Mouse (Mus musculus): ENCODE results near the gene Il1r1.

The Il1r1 gene

GRCm38 (mm10) chr1:40224539-40225284, at the start of gene Il1r1:
Il1r1 (plus strand) TSS chr1:40225080.
- DNase-seq, result peak; percentile 4 to 7

GRCm38 (mm10) chr1:40175123-40175522, 49.8 kb upstream of the Il1r1 start:
- DNase-seq, result no peak

GRCm38 (mm10) chr1:40175797-40176196, 49.1 kb upstream of the Il1r1 start:
- DNase-seq, result no peak

- no peak for DNase-seq
These were observed 45.8 kb upstream of the Il1r1 start for GRCm38 (mm10) chr1:40179031-40179430.

GRCm38 (mm10) chr1:40179493-40179892, 45.4 kb upstream of the Il1r1 start:
- DNase-seq, result no peak

- DNase-seq, result peak; percentile 26 to 60
These were observed 44.0 kb upstream of the Il1r1 start for GRCm38 (mm10) chr1:40180861-40181260.

- DNase-seq, result no peak
These were observed 43.2 kb upstream of the Il1r1 start for GRCm38 (mm10) chr1:40181716-40182115.

- no peak for DNase-seq
These were observed 41.5 kb upstream of the Il1r1 start for GRCm38 (mm10) chr1:40183410-40183809.

- peak in 1 of 2 experiments; percentile 5 for DNase-seq
These were observed 36.9 kb upstream of the Il1r1 start for GRCm38 (mm10) chr1:40187961-40188360.

GRCm38 (mm10) chr1:40190025-40190424, 34.9 kb upstream of the Il1r1 start:
- DNase-seq, result no peak

- DNase-seq, result no peak
These were observed 34.0 kb upstream of the Il1r1 start for GRCm38 (mm10) chr1:40190837-40191236.

GRCm38 (mm10) chr1:40194279-40194678, 30.6 kb upstream of the Il1r1 start:
- DNase-seq, result no peak

- DNase-seq, result no peak
These were observed 11.3 kb upstream of the Il1r1 start for GRCm38 (mm10) chr1:40213337-40214159.

GRCm38 (mm10) chr1:40217521-40217920, 7.4 kb upstream of the Il1r1 start:
- no peak for DNase-seq

GRCm38 (mm10) chr1:40218603-40219002, 6.3 kb upstream of the Il1r1 start:
- DNase-seq, result no peak

GRCm38 (mm10) chr1:40220549-40220948, 4.3 kb upstream of the Il1r1 start:
- DNase-seq, result no peak

GRCm38 (mm10) chr1:40221864-40222263, 3.0 kb upstream of the Il1r1 start:
- no peak for DNase-seq

GRCm38 (mm10) chr1:40222680-40223079, 2.2 kb upstream of the Il1r1 start:
- no peak for DNase-seq

- no peak for DNase-seq
These were observed 1.3 kb upstream of the Il1r1 start for GRCm38 (mm10) chr1:40223591-40223990.

GRCm38 (mm10) chr1:40225580-40225979, 700 bp downstream of the Il1r1 start:
- DNase-seq, result no peak

GRCm38 (mm10) chr1:40229033-40229432, 4.2 kb downstream of the Il1r1 start:
- DNase-seq, result no peak

- DNase-seq, result no peak
These were observed 4.9 kb downstream of the Il1r1 start for GRCm38 (mm10) chr1:40229771-40230280.

- no peak for DNase-seq
These were observed 5.5 kb downstream of the Il1r1 start for GRCm38 (mm10) chr1:40230336-40230735.

GRCm38 (mm10) chr1:40231116-40231515, 6.2 kb downstream of the Il1r1 start:
- DNase-seq, result no peak

All from cerebellum, postnatal 25 days (tissue).